Mouse (Mus musculus): ENCODE data around the gene Pid1. TPM values are rescaled to one million over a fixed set of nuclear protein-coding genes. Genes with fewer than 3 reads are reported as not detected.

Pid1 gene
- polyA plus RNA-seq, 1 experiment from 2014 or later: 47.2 TPM

Small RNA genes lying within 50 kb of the gene (microRNA-seq; reads per million reads assigned to microRNA genes)
- not detected for gene Mir6353

Data from limb, embryonic 15.5 days (tissue).